Mouse (Mus musculus) layer of hippocampus, adult 11-12 months (tissue): ENCODE results near the gene Eri3.
A peak's percentile ranks its signal among the peaks of the same experiment; 100 is the strongest.

Experiments used
- DNase-seq: peaks from one replicate; pipeline ENCODE4 v3.0.0; 2022; ENCODE audit warnings: low spot score

Eri3 gene

GRCm38 (mm10) chr4:117658582-117659444 lies 108.6 kb downstream of the Eri3 start:
- DNase-seq = no peak

- DNase-seq = no peak
These were observed 109.8 kb downstream of the Eri3 start for GRCm38 (mm10) chr4:117660001-117660400.

- DNase-seq = no peak
These were observed 114.4 kb downstream of the Eri3 start for GRCm38 (mm10) chr4:117664411-117665137.

- peak; percentile 54 for DNase-seq
These were observed 115.4 kb downstream of the Eri3 start for GRCm38 (mm10) chr4:117665531-117665930.

- no peak for DNase-seq
These were observed 115.9 kb downstream of the Eri3 start for GRCm38 (mm10) chr4:117666054-117666453.

- DNase-seq = no peak
These were observed 119.7 kb downstream of the Eri3 start for GRCm38 (mm10) chr4:117669874-117670273.

GRCm38 (mm10) chr4:117672042-117672441 lies 121.9 kb downstream of the Eri3 start:
- DNase-seq = no peak

GRCm38 (mm10) chr4:117673901-117674300 lies 123.7 kb downstream of the Eri3 start:
- DNase-seq = no peak

- peak; percentile 83 for DNase-seq
These were observed 126.7 kb downstream of the Eri3 start for GRCm38 (mm10) chr4:117676903-117677302.

GRCm38 (mm10) chr4:117680963-117681362 lies 130.8 kb downstream of the Eri3 start:
- DNase-seq = no peak

GRCm38 (mm10) chr4:117681931-117682461 lies 131.8 kb downstream of the Eri3 start, which contains the start of gene Dmap1:
Dmap1 (minus strand) TSS chr4:117682273.
- DNase-seq = peak; percentile 87

- no peak for DNase-seq
These were observed 132.3 kb downstream of the Eri3 start for GRCm38 (mm10) chr4:117682463-117682862.

GRCm38 (mm10) chr4:117683048-117683768 lies 133.0 kb downstream of the Eri3 start:
- DNase-seq = no peak

- DNase-seq = no peak
These were observed 136.2 kb downstream of the Eri3 start for GRCm38 (mm10) chr4:117686354-117686753.

- DNase-seq = peak; percentile 67
These were observed 155.2 kb downstream of the Eri3 start for GRCm38 (mm10) chr4:117705361-117705760.

GRCm38 (mm10) chr4:117708780-117709550 lies 158.8 kb downstream of the Eri3 start:
- no peak for DNase-seq

- no peak for DNase-seq
These were observed 162.1 kb downstream of the Eri3 start for GRCm38 (mm10) chr4:117712314-117712713.

GRCm38 (mm10) chr4:117713303-117714098 lies 163.3 kb downstream of the Eri3 start:
- no peak for DNase-seq
